Mouse (Mus musculus) G1E-ER4 (cell line): ENCODE data around the gene Fgf7. TPM values are rescaled to one million over a fixed set of nuclear protein-coding genes. Genes with fewer than 3 reads are reported as not detected.

Experiments used
- GATA1 ChIP-seq: IDR thresholded peaks from one replicate; pipeline ENCODE4 v1.8.0; 2012; ENCODE audit warnings: low read length, inconsistent platforms
- polyA plus RNA-seq: library from polyadenylated mRNA; stranded (reverse); fragments of >175 nt; gene quantifications from 2 replicates; pipeline ENCODE4 v1.2.3, GENCODE M21; 2012

The Fgf7 gene
- polyA plus RNA-seq, 1 experiment = 0.02 TPM

DNA sequence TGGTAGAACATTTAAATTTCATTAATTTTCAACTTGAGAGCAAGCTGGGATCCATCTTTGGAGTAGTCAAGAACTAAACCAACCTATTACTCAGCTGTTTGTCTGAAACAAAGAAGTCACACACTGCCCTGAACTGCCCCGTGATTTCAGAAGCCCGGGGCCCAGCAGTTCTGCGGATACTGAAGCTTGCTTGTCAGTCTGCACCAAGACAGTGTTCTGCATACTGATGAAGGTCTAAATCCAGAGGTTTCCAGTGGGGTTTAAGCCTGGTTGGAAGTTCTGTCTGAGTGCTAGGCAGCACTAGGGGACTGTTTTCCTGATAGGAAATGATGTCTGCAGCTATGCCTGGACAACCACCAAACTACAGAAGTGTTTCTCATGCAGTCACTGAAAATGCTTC lies 8.2 kb downstream of the Fgf7 start:
- no peak for TF ChIP-seq GATA1

DNA sequence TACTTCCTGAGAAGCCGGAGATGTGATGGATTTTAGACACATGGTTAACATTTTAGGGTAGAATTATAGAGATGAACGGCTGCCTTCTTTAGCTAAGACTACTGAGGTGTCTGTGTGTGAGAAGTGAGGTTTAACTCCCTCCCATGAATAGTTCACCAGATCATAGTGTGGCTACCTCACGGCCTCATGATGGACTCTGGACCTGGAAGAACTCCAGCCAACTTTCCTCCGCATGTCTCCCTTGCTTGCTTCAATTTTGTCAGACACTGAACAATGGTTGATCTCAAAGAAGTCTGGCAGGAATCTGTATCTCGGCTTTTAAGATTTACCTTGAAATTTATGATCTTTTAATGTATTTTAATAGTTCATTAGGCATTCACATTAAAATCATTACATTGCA lies 11.2 kb downstream of the Fgf7 start:
- TF ChIP-seq GATA1 = no peak

DNA sequence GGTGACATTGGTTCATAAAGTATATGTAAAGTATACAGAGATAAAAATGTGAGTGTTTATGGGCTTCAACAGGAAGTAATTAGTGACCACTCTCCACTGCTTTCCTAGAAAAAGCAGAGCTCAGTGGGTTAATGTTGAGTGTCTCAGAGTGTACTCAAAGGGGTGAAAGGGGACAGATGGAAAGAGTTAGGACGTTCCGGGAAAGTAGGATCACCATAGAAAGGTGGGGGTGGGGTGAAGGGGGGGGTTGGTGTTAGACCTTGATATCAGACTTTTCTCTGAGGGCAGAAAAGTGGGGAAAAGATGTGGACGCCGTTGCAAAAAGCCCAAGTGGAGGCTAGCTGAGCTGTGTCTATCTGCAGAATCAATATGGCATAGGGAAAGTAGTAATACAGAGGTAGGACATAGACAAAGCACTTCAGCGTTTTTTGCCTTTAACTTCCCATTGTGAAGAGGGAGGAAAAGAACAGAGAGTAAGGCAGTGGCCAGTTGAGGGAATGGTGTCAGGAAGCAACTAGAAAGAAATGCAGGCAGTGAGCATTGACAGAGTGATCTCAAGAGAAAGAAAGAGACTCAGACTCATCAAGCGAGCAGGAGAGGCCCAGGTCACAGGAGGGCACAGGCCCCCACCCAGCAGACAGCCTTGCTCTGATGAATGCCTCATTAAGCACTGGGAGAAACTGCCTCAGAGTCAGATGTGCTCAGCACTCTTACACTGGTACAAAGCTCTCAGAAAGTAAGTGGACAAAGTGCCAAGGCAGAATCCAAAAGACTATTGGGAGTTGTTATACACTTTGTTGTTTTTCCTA lies 18.5 kb downstream of the Fgf7 start:
- no peak for TF ChIP-seq GATA1

DNA sequence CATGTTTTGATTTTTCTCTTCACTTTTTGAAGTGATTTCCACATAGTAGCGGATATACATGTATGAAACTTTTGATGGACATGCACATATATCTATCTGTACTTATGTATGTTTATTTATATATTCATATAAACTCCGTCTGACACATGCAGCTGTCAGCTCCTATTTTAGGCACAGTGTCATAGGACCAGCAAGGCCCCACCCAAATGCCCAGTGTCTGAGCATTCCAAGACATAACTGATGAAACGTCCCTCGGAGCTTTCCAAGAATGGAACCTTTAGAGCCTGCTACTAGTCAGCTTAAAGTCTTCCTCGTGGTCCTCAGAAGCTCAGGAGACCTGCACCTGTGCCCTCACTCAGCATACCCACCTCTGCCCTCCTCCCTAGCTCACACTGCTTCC lies 19.2 kb downstream of the Fgf7 start:
- TF ChIP-seq GATA1 = no peak

DNA sequence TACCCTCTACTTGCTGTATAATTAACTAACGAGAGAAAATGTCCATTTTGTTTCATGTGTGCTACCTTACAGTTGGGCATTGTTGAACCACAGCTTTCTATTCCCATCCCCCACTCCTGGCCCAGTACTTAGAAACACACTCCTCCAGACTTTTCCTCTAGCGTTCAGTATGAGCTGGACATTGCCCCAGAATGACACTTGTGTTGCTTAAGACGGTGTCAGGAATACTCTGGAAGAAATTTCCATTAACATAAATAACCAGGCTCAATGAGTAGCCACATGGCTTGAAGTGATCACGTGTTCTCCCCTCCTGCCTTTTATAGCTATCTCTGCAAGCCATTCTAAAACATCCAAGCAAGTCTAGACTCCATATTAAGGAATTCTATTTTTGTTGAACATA lies 26.1 kb downstream of the Fgf7 start:
- no peak for TF ChIP-seq GATA1

DNA sequence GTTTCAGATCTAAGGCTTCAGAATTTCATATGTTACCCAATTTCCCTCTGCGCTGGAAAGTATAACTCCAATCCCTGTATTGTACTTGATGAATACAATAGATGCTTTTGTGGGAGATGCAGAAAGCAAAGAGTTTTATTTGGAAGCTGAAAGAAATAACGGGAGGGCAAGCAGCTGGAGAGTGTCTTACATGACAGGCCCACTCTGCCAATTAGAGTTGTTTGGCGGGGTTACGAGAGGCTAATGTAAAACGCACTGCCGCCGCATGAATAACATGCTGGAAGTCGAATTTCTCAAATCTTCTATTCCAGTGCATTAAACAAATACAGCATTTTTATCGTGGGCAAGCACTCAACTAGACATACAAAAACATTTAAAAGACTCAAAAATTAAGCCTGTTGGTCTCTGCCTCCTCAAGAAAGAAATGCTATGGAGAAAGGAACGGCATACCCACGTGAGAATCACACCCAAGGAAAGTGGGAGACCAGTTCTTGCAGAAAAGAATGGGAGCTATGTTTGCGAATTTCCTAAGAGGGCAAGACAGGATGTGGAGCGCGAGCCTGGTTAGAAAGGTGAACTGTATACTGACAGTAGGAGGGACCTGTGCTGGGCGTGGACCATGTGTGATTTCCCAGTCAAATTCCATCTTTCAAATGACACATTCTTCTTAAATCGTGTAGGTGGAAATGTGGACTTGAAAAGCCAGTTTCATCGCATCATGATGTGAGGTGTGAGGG lies 26.7 kb downstream of the Fgf7 start:
- TF ChIP-seq GATA1 = no peak

DNA sequence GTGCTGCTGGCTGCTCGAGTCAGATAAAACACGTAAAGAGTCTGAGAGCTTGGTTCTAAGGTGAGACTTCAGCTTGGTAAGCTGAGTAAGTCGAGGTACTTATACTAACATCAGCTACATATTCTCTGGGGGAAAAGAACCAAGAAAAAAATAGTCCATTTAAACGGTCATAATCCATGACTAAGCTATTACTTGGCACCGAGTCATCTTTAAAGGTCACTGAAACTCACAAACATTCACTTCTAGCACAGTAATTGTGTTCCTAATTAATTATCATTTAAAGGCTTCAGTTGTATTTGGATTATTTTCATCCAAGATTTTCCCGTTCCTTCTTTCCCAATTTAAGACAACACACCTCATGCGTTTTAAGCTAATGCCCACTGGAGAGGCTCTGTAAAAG lies 28.4 kb downstream of the Fgf7 start:
- TF ChIP-seq GATA1 = no peak

DNA sequence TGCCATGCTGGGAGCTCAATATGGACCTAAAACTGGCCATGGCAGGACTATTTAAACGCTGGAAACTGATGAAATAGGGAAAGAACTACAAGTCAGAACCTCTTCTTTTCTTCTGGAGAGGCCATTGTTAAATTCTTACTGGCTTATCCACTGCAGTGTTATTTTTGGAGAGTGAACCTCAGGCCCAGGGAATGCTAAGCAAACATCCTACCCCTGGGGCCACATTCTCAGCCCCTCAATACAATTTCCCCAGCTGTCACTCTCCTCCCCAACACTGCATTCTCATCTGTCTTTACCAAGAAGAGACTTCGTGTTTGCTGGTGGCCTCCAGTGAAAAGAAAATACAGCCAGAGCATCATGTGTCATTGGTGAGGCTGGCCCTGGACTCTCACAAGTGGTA lies 30.4 kb downstream of the Fgf7 start:
- no peak for TF ChIP-seq GATA1

DNA sequence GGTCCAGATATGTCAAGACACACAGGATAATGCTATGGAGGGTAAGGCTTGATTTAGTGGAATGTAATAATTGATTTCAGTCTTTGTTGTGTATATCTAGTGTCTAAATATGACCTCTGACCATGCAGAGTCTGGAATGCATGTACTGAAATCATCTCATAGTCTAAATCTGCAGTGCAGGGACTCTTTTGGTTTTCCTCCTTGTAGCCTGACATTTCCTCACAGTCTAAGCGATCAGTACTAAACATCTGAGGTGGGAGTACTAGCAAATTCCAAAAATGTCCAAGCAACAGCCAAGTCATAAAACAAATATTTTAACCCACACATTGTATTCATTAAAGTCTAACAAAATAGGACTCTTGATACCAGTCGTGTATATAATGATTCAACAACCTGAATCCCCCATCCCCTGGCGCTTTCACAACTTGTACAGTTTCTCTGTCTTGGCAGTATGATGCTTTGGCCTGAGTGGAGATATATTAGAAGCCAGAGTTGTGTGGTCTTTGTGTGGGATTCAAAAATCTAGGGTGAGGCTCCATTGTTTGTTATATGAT lies 30.9 kb downstream of the Fgf7 start:
- no peak for TF ChIP-seq GATA1

DNA sequence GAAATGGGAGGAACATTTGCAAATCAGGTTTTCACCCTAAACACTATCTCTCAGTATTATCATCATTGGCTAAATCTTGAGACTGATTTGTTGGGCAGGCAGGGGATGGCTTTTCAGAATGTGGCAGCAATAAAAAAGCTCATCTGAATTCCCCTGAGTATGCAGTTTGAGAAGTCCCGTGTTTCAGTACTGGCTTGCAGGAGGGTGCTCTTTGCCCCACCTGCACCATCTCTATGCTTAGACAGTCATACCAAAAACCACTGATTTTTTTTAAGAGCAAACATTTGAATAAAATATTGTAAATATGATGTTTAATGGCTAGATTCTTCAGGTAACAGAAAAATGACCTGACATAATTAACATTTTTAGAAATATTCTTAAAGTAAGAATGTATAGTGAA lies 35.3 kb downstream of the Fgf7 start:
- no peak for TF ChIP-seq GATA1

DNA sequence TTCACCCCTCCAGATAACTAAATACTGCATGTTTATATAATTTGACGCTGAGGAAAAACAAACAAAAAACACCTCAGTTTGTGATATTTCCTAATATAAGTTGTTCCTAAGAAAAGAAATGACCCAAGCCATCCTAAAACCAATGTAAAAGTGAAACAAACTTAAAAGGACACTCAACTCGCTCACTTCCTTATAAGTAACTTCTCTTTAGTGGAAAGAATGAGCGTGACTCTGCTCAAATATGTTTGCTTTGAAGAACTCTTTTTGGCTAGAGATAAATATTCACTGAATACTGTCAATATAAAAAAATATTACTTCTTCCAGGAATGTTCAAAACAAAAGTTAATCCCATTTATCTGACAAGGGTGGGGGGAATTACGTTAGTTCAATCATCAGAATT lies 39.3 kb downstream of the Fgf7 start:
- no peak for TF ChIP-seq GATA1

DNA sequence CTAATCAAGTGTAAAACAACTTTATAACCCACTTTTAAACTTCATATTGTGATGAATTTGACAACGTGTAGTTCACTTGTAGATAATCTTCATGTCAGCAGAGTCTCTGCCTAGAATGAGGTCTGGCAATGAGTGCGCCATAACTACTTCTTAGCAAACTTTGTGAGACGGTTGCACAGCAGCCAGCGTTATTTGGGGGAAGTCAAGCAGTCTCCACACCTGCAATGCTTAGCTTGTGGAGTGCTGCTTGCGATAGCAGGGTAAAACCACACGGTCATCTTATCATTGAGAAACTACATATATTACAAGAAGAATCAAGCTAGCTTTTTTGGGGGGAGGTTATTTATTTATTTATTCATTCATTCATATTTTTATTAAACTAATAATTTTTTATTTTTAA lies 42.0 kb downstream of the Fgf7 start:
- no peak for TF ChIP-seq GATA1

DNA sequence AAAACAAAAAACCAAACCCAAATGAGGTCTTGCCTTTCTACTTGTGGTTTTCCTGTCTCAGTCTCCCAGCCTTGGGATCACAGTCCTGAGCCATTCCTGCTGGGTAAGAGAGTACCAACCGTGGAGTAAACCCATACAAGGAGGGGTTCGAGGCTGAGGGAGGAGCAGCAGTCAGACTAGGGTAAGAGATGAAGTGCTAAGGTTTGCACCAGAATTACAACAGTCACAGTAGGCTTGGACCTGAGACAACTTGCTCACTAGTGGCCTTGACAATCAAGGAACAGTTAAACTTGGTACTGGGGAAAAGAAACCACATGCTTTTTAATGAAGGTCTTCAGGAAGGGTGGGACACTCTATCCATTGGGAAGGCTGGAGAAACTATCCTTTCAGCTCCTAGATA lies 44.6 kb downstream of the Fgf7 start:
- no peak for TF ChIP-seq GATA1

DNA sequence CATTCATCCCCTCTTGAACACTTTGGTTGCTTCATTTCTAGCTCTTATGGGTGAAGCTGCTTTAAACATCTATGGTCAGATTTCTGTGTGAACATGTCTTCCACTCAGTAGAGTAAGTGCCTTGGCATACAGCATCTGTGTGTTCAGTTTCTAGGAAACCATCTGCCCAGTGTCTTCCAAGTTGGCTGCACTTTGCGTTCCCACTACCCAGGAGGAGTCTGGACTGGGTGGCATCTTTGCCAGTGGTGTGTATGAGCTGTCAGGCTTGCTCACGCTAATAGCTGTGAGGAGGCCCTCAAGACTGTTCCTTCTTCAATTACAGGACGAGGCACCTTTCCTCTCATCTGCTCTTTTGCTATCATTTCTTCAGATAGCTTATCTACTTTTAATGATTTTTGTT lies 49.9 kb downstream of the Fgf7 start:
- TF ChIP-seq GATA1 = no peak

DNA sequence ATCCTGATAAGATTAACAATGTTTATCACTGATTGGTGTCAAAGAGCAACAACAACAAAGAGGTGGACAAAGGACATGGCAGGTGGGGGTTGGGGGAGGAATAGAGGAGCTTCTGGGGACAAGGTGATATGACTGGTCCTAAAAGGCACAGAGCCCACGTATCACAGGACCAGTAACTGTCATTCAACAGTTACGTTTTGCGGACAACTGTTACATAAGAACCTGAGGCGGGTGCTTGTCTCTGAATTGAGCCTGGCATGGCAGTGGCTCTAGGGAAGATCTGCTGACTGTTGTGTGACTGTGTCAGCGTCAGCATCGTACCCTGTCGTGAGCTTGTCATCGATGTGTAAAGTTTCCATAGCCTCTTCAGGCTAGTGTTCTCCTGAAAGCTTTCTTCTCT lies 51.7 kb downstream of the Fgf7 start:
- TF ChIP-seq GATA1 = no peak

DNA sequence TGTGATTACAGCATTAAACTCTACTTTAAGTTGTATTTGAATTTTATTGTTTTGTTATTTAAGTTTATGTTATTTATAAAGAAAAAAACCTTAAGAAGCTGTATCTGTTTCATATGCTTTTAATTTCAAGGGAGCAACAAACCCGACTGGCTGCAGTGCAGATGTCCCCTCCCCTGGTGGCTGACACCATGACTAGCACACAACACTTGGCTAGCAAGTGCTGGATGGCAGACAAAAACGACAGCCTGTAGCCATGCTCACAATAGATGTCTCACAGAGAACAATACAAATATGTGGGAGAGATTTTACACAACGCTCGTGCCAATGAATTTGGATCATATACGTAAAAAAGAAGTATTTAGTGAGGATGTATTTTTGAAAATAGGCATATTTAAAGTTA lies 56.0 kb downstream of the Fgf7 start:
- TF ChIP-seq GATA1 = no peak

DNA sequence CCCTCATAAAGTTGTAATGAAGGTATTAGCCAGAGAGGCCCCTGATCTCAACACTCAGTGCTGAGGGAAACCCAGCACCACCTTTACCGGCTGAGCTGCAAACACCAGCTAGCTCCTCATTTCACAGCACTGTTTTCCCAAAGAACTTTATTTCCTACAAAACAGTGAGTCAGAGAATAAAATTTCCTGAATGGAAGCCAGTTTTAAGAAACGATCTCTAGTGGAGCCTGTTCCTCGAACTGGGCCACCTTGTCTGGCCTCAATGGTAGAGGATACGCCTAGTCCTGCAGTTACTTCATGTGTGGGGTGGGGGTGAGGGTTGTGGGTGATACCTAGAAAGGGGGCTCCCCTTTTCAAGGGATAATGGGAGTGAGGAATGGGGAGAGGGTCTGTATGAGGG lies 60.2 kb downstream of the Fgf7 start:
- no peak for TF ChIP-seq GATA1

Other genes starting within 250 kb of the Fgf7 start
- gene Galk2, start 175.5 kb upstream of the Fgf7 start, polyA plus RNA-seq = 0.98 and 2.2 TPM in 2 replicates
- 2.5 and 4.7 TPM in 2 replicates for gene Cops2, start 175.5 kb upstream of the Fgf7 start, polyA plus RNA-seq
- gene Fam227b, start 117.3 kb downstream of the Fgf7 start, polyA plus RNA-seq = not detected in 2 replicates
- gene Dtwd1, start 117.5 kb downstream of the Fgf7 start, polyA plus RNA-seq = 1.2 and 1.4 TPM in 2 replicates
- gene Gm17555, start 180.4 kb downstream of the Fgf7 start, polyA plus RNA-seq = not detected in 2 replicates